Mouse (Mus musculus) olfactory bulb, adult 2 months (tissue): ENCODE measurements around the gene Ccr9.

ENCODE experiments used
- CTCF ChIP-seq: fragments of 200-500 bp; IDR thresholded peaks from 2 replicates; pipeline ENCODE4 v1.5.1; 2012; ENCODE audit warnings: low read depth, mild to moderate bottlenecking, low read length, moderate library complexity; ENCODE audit not compliant: insufficient read depth
- POLR2A ChIP-seq: fragments of 200-500 bp; IDR thresholded peaks from 2 replicates; pipeline ENCODE4 v1.6.1; 2012; ENCODE audit warnings: mild to moderate bottlenecking, low read depth, low read length, moderate library complexity; ENCODE audit not compliant: insufficient read depth

DNA sequence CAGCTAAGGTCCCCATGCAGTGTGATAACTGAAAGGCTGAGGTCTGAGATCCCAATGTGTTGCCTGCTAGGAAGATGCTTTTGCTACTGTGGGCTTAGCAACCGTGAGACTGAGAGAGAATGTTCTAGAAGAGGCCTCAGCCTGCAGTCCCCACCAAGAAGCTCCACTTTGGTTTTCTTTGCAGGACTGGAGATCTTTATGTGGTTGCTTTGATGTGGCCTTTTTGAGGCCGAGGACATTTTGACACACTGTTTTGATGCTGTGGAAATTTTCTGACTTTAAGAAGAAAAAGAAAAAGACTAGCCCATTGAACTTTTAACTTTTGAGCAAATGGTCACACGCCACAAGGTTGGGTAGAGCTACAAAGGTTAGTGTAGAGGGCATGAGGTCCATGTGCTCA is 82.6 kb downstream of the Ccr9 start:
- TF ChIP-seq POLR2A (no peak), CTCF (no peak)
